Mouse (Mus musculus): ENCODE measurements around the gene Bglap. TPM values are rescaled to one million over a fixed set of nuclear protein-coding genes. Genes with fewer than 3 reads are reported as not detected.
A peak's percentile ranks its signal among the peaks of the same experiment; 100 is the strongest.

Gene Bglap
- polyA plus RNA-seq, 1 experiment = not detected

DNA sequence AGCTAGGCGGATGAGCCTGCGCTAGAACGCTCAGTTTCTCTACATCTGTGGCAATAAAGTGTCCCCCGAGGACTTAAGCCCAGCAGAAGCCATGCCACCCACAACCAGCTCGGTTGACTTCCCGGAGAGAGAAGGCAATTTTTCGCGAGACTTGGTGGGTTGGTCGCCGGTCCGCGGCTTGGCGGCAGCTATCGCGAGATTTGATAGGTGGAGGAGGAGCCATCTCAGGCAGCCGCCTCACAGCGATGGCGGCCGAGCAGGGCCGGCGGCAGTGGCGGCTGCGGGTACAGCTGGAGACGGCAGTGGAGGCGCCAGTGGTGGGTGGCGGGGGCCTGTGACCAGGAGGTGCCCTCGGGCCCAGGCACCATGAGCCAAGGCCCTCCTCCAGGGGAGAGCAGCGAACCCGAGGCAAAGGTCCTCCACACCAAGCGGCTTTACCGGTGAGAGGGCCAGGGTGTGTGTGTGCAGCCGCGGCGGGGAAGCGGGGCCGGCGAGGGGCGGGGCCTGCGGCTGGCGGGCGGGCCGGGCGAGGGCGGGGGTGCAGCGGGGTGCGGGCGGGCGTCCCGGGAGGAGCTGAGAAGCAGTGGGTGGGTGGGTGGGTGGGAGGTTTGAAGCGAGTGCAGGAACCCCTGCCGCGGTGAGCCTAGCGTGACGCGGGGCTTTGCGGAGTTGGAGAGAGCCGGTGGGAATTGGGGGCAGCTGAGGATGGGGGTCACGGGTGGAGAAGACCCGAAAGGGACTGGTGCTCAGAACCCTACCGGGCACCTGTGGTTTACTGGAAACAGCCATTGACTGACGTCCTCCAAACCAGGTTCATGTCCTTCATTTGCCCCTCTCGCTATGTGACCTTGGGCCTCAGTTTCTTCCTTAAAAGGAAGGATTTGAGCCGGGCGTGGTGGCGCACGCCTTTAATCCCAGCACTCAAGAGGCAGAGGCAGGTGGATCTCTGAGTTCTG is 47.9 kb downstream of the Bglap start, which contains the start of the genes Tmem79 and Smg5:
Gene Tmem79, minus strand, starts transcription at position 91 of the 956 bp plus-strand sequence.
Gene Smg5, plus strand, starts transcription at position 203 of the 956 bp plus-strand sequence.
- peak within 1 kb of the TSS; percentile 97 for H3K27ac ChIP-seq (ENCODE audit: insufficient read depth, low read depth, low read length)
- peak; percentile 95 for TF ChIP-seq POLR2A (IDR thresholded peaks at IDR 0.05; ENCODE audit: insufficient read depth, low read depth, low read length)
- no peak for TF ChIP-seq CTCF (IDR thresholded peaks at IDR 0.05; ENCODE audit: insufficient read depth, low read depth, low read length)
- peaks cover 6% of the 10 kb centered on the region for H3K4me1 ChIP-seq (ENCODE audit: control insufficient read depth, insufficient read depth, low read length)
- H3K4me3 ChIP-seq (ENCODE audit: insufficient read depth, low read depth, low read length) = peak within 1 kb of the TSS; percentile 92
- under 1% methylated on average over 58 of the region's 66 CpGs for WGBS

DNA sequence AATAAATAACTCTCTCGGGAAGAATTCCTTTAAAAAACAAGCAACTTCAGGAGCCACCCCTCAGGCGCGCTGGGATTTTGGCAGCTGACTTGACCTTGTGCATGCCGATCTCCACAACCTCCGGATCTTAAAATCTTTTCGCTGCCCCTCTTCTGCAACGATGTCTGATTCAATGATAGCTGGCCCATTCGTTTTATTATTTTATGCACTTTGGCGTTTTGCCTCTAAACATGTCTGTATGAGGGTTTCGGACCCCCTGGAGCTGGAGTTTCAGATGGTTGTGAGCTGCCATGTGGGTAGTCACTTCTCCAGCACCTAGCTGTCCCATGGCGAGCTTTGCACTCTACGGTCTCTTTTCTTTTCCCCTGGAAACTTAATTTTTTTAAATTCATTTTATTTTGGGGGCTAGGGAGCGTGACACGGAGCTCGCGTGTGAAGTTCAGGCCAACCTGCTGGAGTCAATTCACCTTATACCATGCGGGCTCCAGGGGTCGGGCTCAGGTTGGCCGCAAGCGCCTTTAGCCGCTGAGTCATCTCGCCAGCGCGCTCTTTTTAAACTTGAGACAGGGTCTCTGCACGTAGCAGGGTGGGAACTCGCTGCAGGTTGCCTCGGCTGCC is 48.7 kb downstream of the Bglap start:
- Histone ChIP-seq H3K4me1 (ENCODE audit: control insufficient read depth, insufficient read depth, low read length) (peaks cover 6% of the 10 kb centered on the region), H3K27ac (ENCODE audit: insufficient read depth, low read depth, low read length) (peak overlapping the region; percentile 97; the same call in 1 of the 2 replicates), H3K4me3 (ENCODE audit: insufficient read depth, low read depth, low read length) (peak overlapping the region; percentile 92)
- WGBS = under 1% methylated on average over 27 of the region's 27 CpGs
- TF ChIP-seq POLR2A (IDR thresholded peaks at IDR 0.05; ENCODE audit: insufficient read depth, low read depth, low read length) = no peak
- no peak for TF ChIP-seq CTCF (IDR thresholded peaks at IDR 0.05; ENCODE audit: insufficient read depth, low read depth, low read length)

DNA sequence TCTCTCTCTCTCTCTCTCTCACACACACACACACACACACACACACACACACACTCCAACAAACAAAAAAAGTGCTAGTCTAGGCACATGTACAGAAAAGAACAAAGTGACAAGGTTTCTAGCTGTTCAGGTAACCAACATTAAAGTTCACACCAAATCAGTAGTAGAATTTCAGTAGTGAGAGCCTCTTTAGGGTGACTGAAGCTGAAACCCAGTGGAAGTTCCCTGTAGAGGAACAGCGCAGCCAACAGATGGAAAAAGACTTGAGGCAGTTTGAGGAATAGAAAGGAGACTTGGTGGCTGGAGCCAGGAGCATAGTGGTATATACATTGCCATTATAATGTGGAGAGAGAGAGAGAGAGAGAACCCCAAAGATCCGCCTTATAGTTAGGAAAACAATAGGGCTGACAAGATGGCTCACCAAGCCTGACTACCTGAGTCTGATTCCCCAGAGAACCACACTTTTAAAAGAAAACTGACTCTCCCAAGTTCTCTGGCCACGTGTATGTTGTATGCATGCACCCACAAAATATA is 49.3 kb downstream of the Bglap start:
- H3K27ac ChIP-seq (ENCODE audit: insufficient read depth, low read depth, low read length) = no peak overlapping the region
- 36% methylated on average over 3 of the region's 3 CpGs for WGBS
- no peak overlapping the region for H3K4me3 ChIP-seq (ENCODE audit: insufficient read depth, low read depth, low read length)
- H3K4me1 ChIP-seq (ENCODE audit: control insufficient read depth, insufficient read depth, low read length) = peaks cover 6% of the 10 kb centered on the region
- TF ChIP-seq POLR2A (IDR thresholded peaks at IDR 0.05; ENCODE audit: insufficient read depth, low read depth, low read length) (no peak), CTCF (IDR thresholded peaks at IDR 0.05; ENCODE audit: insufficient read depth, low read depth, low read length) (no peak)

- TF ChIP-seq POLR2A (IDR thresholded peaks at IDR 0.05; ENCODE audit: insufficient read depth, low read depth, low read length) = no peak
- TF ChIP-seq CTCF (IDR thresholded peaks at IDR 0.05; ENCODE audit: insufficient read depth, low read depth, low read length) = no peak
- H3K4me1 ChIP-seq (ENCODE audit: control insufficient read depth, insufficient read depth, low read length) = peaks cover 6% of the 10 kb centered on the region
- H3K4me3 ChIP-seq (ENCODE audit: insufficient read depth, low read depth, low read length) = no peak overlapping the region
- WGBS = 66% methylated on average over 12 of the region's 12 CpGs
- no peak overlapping the region for H3K27ac ChIP-seq (ENCODE audit: insufficient read depth, low read depth, low read length)
Measured at GRCm38 (mm10) chr3:88334029-88334658, 50.1 kb downstream of the Bglap start.

Other genes with a start within 250 kb of the Bglap start
- gene Mef2d, start 242.1 kb downstream of the Bglap start, polyA plus RNA-seq (2012; ENCODE audit: insufficient read depth, insufficient read length, low replicate concordance, missing spikeins) = 460 TPM in 1 of 2 replicates, not detected in the other
- gene Rhbg, start 129.8 kb downstream of the Bglap start, polyA plus RNA-seq (2012; ENCODE audit: insufficient read depth, insufficient read length, low replicate concordance, missing spikeins) = not detected in 2 replicates
- not detected in 2 replicates for gene Gm38392, start 97.3 kb downstream of the Bglap start, polyA plus RNA-seq (2012; ENCODE audit: insufficient read depth, insufficient read length, low replicate concordance, missing spikeins)
- not detected in 2 replicates for gene Tsacc, start 87.5 kb downstream of the Bglap start, polyA plus RNA-seq (2012; ENCODE audit: insufficient read depth, insufficient read length, low replicate concordance, missing spikeins)
- gene Cct3, start 87.3 kb downstream of the Bglap start, polyA plus RNA-seq (2012; ENCODE audit: insufficient read depth, insufficient read length, low replicate concordance, missing spikeins) = 179 TPM in 1 of 2 replicates, not detected in the other
- gene Glmp, start 59.4 kb downstream of the Bglap start, polyA plus RNA-seq (2012; ENCODE audit: insufficient read depth, insufficient read length, low replicate concordance, missing spikeins) = not detected in 2 replicates
- gene Tmem79, start 48.3 kb downstream of the Bglap start, polyA plus RNA-seq (2012; ENCODE audit: insufficient read depth, insufficient read length, low replicate concordance, missing spikeins) = not detected in 2 replicates
- not detected in 2 replicates for gene Smg5, start 48.2 kb downstream of the Bglap start, polyA plus RNA-seq (2012; ENCODE audit: insufficient read depth, insufficient read length, low replicate concordance, missing spikeins)
- not detected in 2 replicates for gene Paqr6, start 19.9 kb downstream of the Bglap start, polyA plus RNA-seq (2012; ENCODE audit: insufficient read depth, insufficient read length, low replicate concordance, missing spikeins)
- not detected in 2 replicates for gene Bglap3, start 11.7 kb downstream of the Bglap start, polyA plus RNA-seq (2012; ENCODE audit: insufficient read depth, insufficient read length, low replicate concordance, missing spikeins)
- gene Bglap2, start 5.8 kb downstream of the Bglap start, polyA plus RNA-seq (2012; ENCODE audit: insufficient read depth, insufficient read length, low replicate concordance, missing spikeins) = not detected in 2 replicates
- gene Pmf1, start 25.9 kb upstream of the Bglap start, polyA plus RNA-seq (2012; ENCODE audit: insufficient read depth, insufficient read length, low replicate concordance, missing spikeins) = not detected in 2 replicates
- not detected in 2 replicates for gene Slc25a44, start 40.7 kb upstream of the Bglap start, polyA plus RNA-seq (2012; ENCODE audit: insufficient read depth, insufficient read length, low replicate concordance, missing spikeins)
- gene Sema4a, start 76.7 kb upstream of the Bglap start, polyA plus RNA-seq (2012; ENCODE audit: insufficient read depth, insufficient read length, low replicate concordance, missing spikeins) = not detected in 2 replicates
- not detected in 2 replicates for gene Lmna, start 125.5 kb upstream of the Bglap start, polyA plus RNA-seq (2012; ENCODE audit: insufficient read depth, insufficient read length, low replicate concordance, missing spikeins)
- gene Mex3a, start 147.9 kb upstream of the Bglap start, polyA plus RNA-seq (2012; ENCODE audit: insufficient read depth, insufficient read length, low replicate concordance, missing spikeins) = not detected in 2 replicates
- not detected in 2 replicates for gene Rab25, start 163.8 kb upstream of the Bglap start, polyA plus RNA-seq (2012; ENCODE audit: insufficient read depth, insufficient read length, low replicate concordance, missing spikeins)
- gene Lamtor2, start 168.6 kb upstream of the Bglap start, polyA plus RNA-seq (2012; ENCODE audit: insufficient read depth, insufficient read length, low replicate concordance, missing spikeins) = 853 TPM in 1 of 2 replicates, not detected in the other
- gene Ubqln4, start 169.3 kb upstream of the Bglap start, polyA plus RNA-seq (2012; ENCODE audit: insufficient read depth, insufficient read length, low replicate concordance, missing spikeins) = 138 TPM in 1 of 2 replicates, not detected in the other
- not detected in 2 replicates for gene Ssr2, start 191.4 kb upstream of the Bglap start, polyA plus RNA-seq (2012; ENCODE audit: insufficient read depth, insufficient read length, low replicate concordance, missing spikeins)
- not detected in 2 replicates for gene Arhgef2, start 221.5 kb upstream of the Bglap start, polyA plus RNA-seq (2012; ENCODE audit: insufficient read depth, insufficient read length, low replicate concordance, missing spikeins)